Mouse (Mus musculus): ENCODE results near the gene BC030867.

BC030867 gene

DNA sequence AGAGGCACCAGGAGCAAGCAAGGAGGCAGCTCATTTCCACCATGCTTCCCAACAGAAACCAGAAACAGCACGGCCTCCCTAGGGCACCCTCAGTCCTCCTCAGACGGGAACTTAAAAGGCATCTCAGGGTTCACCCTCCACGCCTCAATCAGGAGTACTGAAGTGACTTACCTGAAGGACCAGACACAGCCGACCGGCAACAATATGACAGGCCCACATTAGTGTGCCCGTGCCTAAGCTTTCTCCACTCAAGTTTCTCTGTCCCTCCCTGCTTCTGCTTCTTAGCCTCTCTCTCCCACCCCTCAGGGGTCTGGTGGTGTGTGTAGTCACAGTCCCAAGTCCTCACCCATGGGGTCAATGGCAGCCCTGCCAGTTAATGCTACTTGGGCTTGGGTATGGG lies 63.9 kb downstream of the BC030867 start:
- in situ Hi-C loops (cut with MboI), result no loop called here

GRCm38 (mm10) chr11:102314321-102314720 lies 65.6 kb downstream of the BC030867 start:
- in situ Hi-C loops (cut with MboI), result no loop called here

Data from mature B cell (primary cell).